Mouse (Mus musculus) intestine, embryonic 14.5 days (tissue): ENCODE results near the gene Marveld1. TPM values are rescaled to one million over a fixed set of nuclear protein-coding genes. Genes with fewer than 3 reads are reported as not detected.

Source experiments
- ATAC-seq: fragments of 200-750 bp; cut with Nextera tagmentation; replicated peaks from 2 replicates; pipeline ENCODE4 v1.8.0; 2017; ENCODE audit warnings: low read depth, moderate number of reproducible peaks, moderate TSS enrichment, moderate library complexity; ENCODE audit not compliant: low FRiP score, low TSS enrichment
- DNase-seq: peaks from one replicate; pipeline ENCODE4 v3.0.0-alpha.2; 2018; ENCODE audit warnings: low spot score
- H3K27ac ChIP-seq: fragments of 300-500 bp; sonication (generic); 2 replicates; pipeline ENCODE4 v1.5.1; 2014; ENCODE audit warnings: low read depth, mild to moderate bottlenecking, control low read depth
- H3K27me3 ChIP-seq: fragments of 300-500 bp; sonication (generic); replicated peaks from 2 replicates; pipeline ENCODE4 v1.6.1; 2014; ENCODE audit warnings: low read length, control low read depth; ENCODE audit not compliant: control insufficient read depth, insufficient read depth
- H3K36me3 ChIP-seq: fragments of 300-500 bp; sonication (generic); 2 replicates; pipeline ENCODE4 v1.6.1; 2014; ENCODE audit warnings: low read length, control low read depth; ENCODE audit not compliant: control insufficient read depth, insufficient read depth
- H3K4me1 ChIP-seq: fragments of 300-500 bp; sonication (generic); replicated peaks from 2 replicates; pipeline ENCODE4 v1.6.1; 2014; ENCODE audit warnings: low read length, control low read depth, mixed read lengths; ENCODE audit not compliant: control insufficient read depth, insufficient read depth
- H3K4me2 ChIP-seq: fragments of 300-500 bp; sonication (generic); 2 replicates; pipeline ENCODE4 v1.6.1; 2014; ENCODE audit warnings: low read length
- H3K4me3 ChIP-seq: fragments of 300-500 bp; sonication (generic); 2 replicates; pipeline ENCODE4 v1.5.1; 2014; ENCODE audit warnings: low read depth, low read length, control low read depth, mixed read lengths
- H3K9ac ChIP-seq: fragments of 300-500 bp; sonication (generic); 2 replicates; pipeline ENCODE4 v1.6.1; 2014; ENCODE audit warnings: mild to moderate bottlenecking, low read length
- H3K9me3 ChIP-seq: fragments of 300-500 bp; sonication (generic); 2 replicates; pipeline ENCODE4 v1.6.1; 2016; ENCODE audit warnings: low read length, control low read depth; ENCODE audit not compliant: control insufficient read depth
- WGBS: fragments of 180-500 bp; shearing (Covaris S2); extraction: QIAGEN DNeasy Blood & Tissue Kit; methylation state at CpG from one replicate; pipeline ENCODE4 v1.1.7; 2014; 5-methylcytosine and 5-hydroxymethylcytosine counted together
- polyA plus RNA-seq: library from polyadenylated mRNA; unstranded; fragments of >200 nt; fragmentation: Nextera tagmentation; extraction: Ambion mirVana; gene quantifications from 2 replicates; pipeline ENCODE4 v1.2.1, GENCODE M21; 2014

Gene Marveld1
- polyA plus RNA-seq, 1 experiment from 2014 or later = 10.3 TPM

DNA sequence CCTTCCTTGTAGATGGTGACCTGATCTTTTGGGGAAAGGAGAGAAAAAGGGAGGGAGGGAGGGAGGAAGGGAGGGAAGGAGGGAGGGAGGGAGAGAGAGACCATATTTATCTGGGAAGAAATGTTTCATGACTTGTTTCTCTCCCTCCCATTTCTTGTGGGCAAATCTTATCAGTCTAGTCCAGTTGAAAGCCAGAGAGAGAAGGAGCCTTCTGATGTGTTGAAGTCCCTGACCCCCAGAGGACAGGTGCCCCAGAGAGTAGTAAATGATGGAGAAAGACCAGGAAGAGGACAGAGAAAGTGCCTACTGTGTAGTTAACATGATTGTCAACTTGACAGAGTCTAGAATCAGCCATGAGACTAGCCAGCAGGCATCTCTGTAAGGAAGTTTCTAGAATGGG, 12.1 kb upstream of the Marveld1 start:
- DNase-seq (no peak), ATAC-seq (no peak)
- no peaks in the 10 kb centered on the region for H3K4me1 ChIP-seq
- no peaks in the 10 kb centered on the region for H3K36me3 ChIP-seq
- no peak overlapping the region for H3K9ac ChIP-seq
- no peaks in the 10 kb centered on the region for H3K27me3 ChIP-seq
- H3K4me3 ChIP-seq = no peak overlapping the region
- no peak overlapping the region for H3K27ac ChIP-seq
- H3K9me3 ChIP-seq = no peaks in the 10 kb centered on the region
- H3K4me2 ChIP-seq = no peak overlapping the region

DNA sequence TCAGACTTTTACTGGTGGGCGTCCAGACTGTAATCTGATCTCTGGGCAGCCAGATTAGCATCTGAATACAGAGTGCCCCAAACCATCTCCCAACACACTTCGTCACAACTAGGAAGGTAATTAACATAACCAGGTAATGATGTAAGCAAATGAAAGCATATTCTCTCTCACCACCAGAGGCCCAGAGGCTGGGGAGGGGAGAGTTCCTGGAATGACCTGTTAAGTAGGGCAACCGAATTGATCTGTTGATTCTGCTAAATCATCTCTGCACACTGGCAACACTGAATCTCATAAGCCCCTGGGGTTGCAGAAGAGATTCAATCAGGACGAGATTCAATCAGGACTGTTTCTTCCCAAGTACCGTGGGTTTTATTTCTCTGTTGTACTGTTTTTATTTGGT, 11.1 kb upstream of the Marveld1 start:
- 35% methylated on average over 5 of the region's 5 CpGs for WGBS
- no peaks in the 10 kb centered on the region for H3K4me1 ChIP-seq
- H3K9ac ChIP-seq = no peak overlapping the region
- ATAC-seq (no peak), DNase-seq (no peak)
- no peak overlapping the region for H3K27ac ChIP-seq
- no peaks in the 10 kb centered on the region for H3K9me3 ChIP-seq
- H3K36me3 ChIP-seq = no peaks in the 10 kb centered on the region
- no peak overlapping the region for H3K4me3 ChIP-seq
- H3K4me2 ChIP-seq = no peak overlapping the region
- H3K27me3 ChIP-seq = no peaks in the 10 kb centered on the region

- Histone ChIP-seq H3K36me3 (no peaks in the 10 kb centered on the region), H3K27ac (no peak overlapping the region), H3K4me1 (no peaks in the 10 kb centered on the region), H3K9ac (no peak overlapping the region), H3K4me3 (no peak overlapping the region), H3K4me2 (no peak overlapping the region), H3K27me3 (no peaks in the 10 kb centered on the region), H3K9me3 (no peaks in the 10 kb centered on the region)
- DNase-seq (no peak), ATAC-seq (no peak)
- 92% methylated on average over 4 of the region's 4 CpGs for WGBS
Observed at GRCm38 (mm10) chr19:42137167-42137672, 10.0 kb upstream of the Marveld1 start.

DNA sequence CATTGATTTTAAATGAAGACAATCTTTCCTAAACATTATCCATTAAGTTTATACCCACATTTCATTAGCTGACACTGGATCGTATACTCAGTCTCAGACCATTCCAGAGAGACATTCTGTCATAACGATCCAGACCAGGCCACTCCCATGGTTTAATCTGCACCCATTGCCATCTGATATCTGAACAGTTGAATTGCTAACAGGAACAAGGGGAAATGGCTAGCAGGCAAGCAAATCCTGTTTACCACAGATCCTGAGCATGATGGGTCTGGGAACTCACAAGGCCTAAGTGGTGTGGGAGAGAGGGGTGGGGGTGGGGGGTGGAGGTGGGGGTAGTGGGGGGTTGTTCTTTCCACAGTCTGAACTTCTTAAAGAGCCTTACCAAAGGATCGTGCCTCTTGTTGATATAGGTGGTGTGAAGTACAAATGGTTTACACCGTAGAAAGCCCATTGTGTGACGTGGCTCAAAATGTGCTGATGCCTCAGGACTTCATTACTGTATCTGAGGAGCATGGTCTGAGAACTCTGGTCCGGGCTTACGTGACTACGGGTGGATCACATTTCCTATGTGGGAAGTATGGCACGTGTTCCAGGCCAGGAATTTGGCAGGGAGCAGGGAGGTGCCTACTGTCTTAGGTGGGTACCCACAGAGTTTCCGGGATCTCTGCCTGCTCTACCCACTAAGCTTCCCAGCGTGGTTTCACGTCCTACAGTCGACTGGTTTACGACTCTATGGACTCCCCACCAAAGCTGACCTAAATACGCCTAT, 8.5 kb upstream of the Marveld1 start:
- no peak overlapping the region for H3K9ac ChIP-seq
- no peak for DNase-seq
- H3K36me3 ChIP-seq = no peaks in the 10 kb centered on the region
- 84% methylated on average over 15 of the region's 15 CpGs for WGBS
- no peak overlapping the region for H3K4me2 ChIP-seq
- H3K27ac ChIP-seq = no peak overlapping the region
- H3K4me3 ChIP-seq = no peak overlapping the region
- H3K27me3 ChIP-seq = no peaks in the 10 kb centered on the region
- H3K4me1 ChIP-seq = no peaks in the 10 kb centered on the region
- no peaks in the 10 kb centered on the region for H3K9me3 ChIP-seq
- no peak for ATAC-seq

- Histone ChIP-seq H3K4me1 (0 out of 2 replicates have a peak, but pooled peaks cover 3% of the 10 kb centered on the region), H3K36me3 (no peaks in the 10 kb centered on the region), H3K4me2 (no peak overlapping the region), H3K4me3 (no peak overlapping the region), H3K27me3 (no peaks in the 10 kb centered on the region), H3K9me3 (no peaks in the 10 kb centered on the region), H3K27ac (no peak overlapping the region), H3K9ac (no peak overlapping the region)
- DNase-seq = no peak
- no peak for ATAC-seq
- WGBS = 71% methylated on average over 5 of the region's 5 CpGs
Observed at GRCm38 (mm10) chr19:42139724-42140517, 7.3 kb upstream of the Marveld1 start.

DNA sequence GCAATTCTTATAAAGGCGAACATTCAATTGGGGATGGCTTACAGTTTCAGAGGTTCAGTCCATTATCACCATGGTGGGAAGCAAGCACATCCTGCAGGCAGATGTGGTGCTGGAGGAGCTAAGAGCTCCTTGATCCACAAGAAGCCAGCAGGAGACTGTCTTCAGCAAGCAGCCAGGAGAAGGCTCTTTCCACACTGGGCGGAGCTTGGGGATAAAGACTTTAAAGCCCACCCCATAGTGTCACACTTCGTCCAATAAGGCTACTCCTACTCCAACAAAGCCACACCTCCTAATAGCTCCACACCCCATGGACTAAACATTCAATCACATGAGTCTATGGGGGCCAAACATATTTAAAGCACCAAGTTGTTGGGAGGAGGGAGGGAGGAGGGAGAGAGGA, 5.2 kb upstream of the Marveld1 start:
- no peak for ATAC-seq
- Histone ChIP-seq H3K27me3 (no peaks in the 10 kb centered on the region), H3K9me3 (no peaks in the 10 kb centered on the region), H3K4me3 (no peak overlapping the region), H3K27ac (no peak overlapping the region), H3K9ac (no peak overlapping the region), H3K4me2 (no peak overlapping the region), H3K4me1 (0 out of 2 replicates have a peak, but pooled peaks cover 8% of the 10 kb centered on the region), H3K36me3 (no peaks in the 10 kb centered on the region)
- DNase-seq = no peak
- 72% methylated on average over 3 of the region's 3 CpGs for WGBS

GRCm38 (mm10) chr19:42142757-42143156, 4.4 kb upstream of the Marveld1 start:
- no peaks in the 10 kb centered on the region for H3K36me3 ChIP-seq
- no peak for ATAC-seq

GRCm38 (mm10) chr19:42144067-42144466, 3.1 kb upstream of the Marveld1 start:
- DNase-seq (no peak), ATAC-seq (no peak)
- H3K4me2 ChIP-seq = no peak overlapping the region
- 50% methylated on average over 6 of the region's 6 CpGs for WGBS
- H3K4me1 ChIP-seq = peaks cover 18% of the 10 kb centered on the region
- H3K9ac ChIP-seq = no peak overlapping the region
- H3K27ac ChIP-seq = no peak overlapping the region
- H3K27me3 ChIP-seq = no peaks in the 10 kb centered on the region
- H3K36me3 ChIP-seq = no peaks in the 10 kb centered on the region
- no peaks in the 10 kb centered on the region for H3K9me3 ChIP-seq
- H3K4me3 ChIP-seq = no peak overlapping the region

More at GRCm38 (mm10) chr19:42142757-42143156, 4.4 kb upstream of the Marveld1 start:
- Histone ChIP-seq H3K4me3 (no peak overlapping the region), H3K27me3 (no peaks in the 10 kb centered on the region), H3K9me3 (no peaks in the 10 kb centered on the region), H3K4me1 (0 out of 2 replicates have a peak, but pooled peaks cover 9% of the 10 kb centered on the region), H3K4me2 (no peak overlapping the region), H3K27ac (no peak overlapping the region), H3K9ac (no peak overlapping the region)
- no peak for DNase-seq
- WGBS = 71% methylated on average over 2 of the region's 2 CpGs
